Mouse (Mus musculus): ENCODE measurements around the gene Olfr1232.

The Olfr1232 gene

GRCm38 (mm10) chr2:89329575-89329974, at the start of gene Olfr1232:
Gene Olfr1232, minus strand, starts transcription at chr2:89329675.
- DNase-seq (ENCODE audit: low spot score): no peak

- DNase-seq (ENCODE audit: low spot score): no peak
These were observed 35.3 kb upstream of the Olfr1232 start, which contains the start of gene Olfr1234 for GRCm38 (mm10) chr2:89364765-89365164. Gene Olfr1234, minus strand, starts transcription at chr2:89364865.

GRCm38 (mm10) chr2:89342298-89342697, 12.8 kb upstream of the Olfr1232 start, which contains the start of gene Olfr1233:
Gene Olfr1233, minus strand, starts transcription at chr2:89342398.
- DNase-seq (ENCODE audit: low spot score): no peak

- DNase-seq (ENCODE audit: low spot score): no peak
These were observed 22.5 kb downstream of the Olfr1232 start, which contains the start of gene Olfr1231 for GRCm38 (mm10) chr2:89306974-89307373. Gene Olfr1231, minus strand, starts transcription at chr2:89307074.

GRCm38 (mm10) chr2:89297168-89297567, 32.3 kb downstream of the Olfr1232 start, which contains the start of gene Olfr1230:
Gene Olfr1230, minus strand, starts transcription at chr2:89297268.
- no peak for DNase-seq (ENCODE audit: low spot score)

GRCm38 (mm10) chr2:89287914-89288313, 41.6 kb downstream of the Olfr1232 start, which contains the start of gene Olfr1229:
Gene Olfr1229, minus strand, starts transcription at chr2:89288014.
- no peak for DNase-seq (ENCODE audit: low spot score)
